ENCODE assay signal across 7 mouse cellular contexts in genomic region chr9:42788471-42788870, GRCm38 (mm10).
DNase-seq lines count a peak whose midpoint lies in the region; ATAC-seq and TF ChIP-seq lines count a peak whose summit lies in the region.

No protein-coding gene starts in this region.

- H3K9ac ChIP-seq in liver, adult 2 months (ENCODE audit: low read depth, low read length): no peak overlapping the region
- H3K9ac ChIP-seq in liver, embryonic 11.5 days (ENCODE audit: low read depth, low read length): no peak overlapping the region
- no peak overlapping the region for H3K9ac ChIP-seq in limb, embryonic 14.5 days (ENCODE audit: low read depth, low read length, severe bottlenecking)

- TF ChIP-seq POLR2A in liver, adult 2 months (IDR thresholded peaks at IDR 0.05; ENCODE audit: extremely low read depth, insufficient read depth, low read length): no peak
- no peak for TF ChIP-seq POLR2A in brain, embryonic 14.5 days (IDR thresholded peaks at IDR 0.05; ENCODE audit: borderline replicate concordance, extremely low read depth, insufficient read depth, insufficient read length, poor library complexity, severe bottlenecking)
- no peak for TF ChIP-seq POLR2A in limb, embryonic 14.5 days (IDR thresholded peaks at IDR 0.05; ENCODE audit: borderline replicate concordance, extremely low read depth, insufficient read depth, insufficient read length)

- no peak overlapping the region for H3K4me2 ChIP-seq in liver, embryonic 11.5 days
- no peak overlapping the region for H3K4me2 ChIP-seq in limb, embryonic 14.5 days (replicated peaks; ENCODE audit: low read depth, low read length, severe bottlenecking)

- no peaks in the 10 kb centered on the region for H3K9me3 ChIP-seq in liver, embryonic 11.5 days (ENCODE audit: control insufficient read depth, low read length)
- H3K9me3 ChIP-seq in limb, embryonic 14.5 days (ENCODE audit: control insufficient read depth, low read length): no peaks in the 10 kb centered on the region

- no peak for ATAC-seq in liver, embryonic 11.5 days (replicated peaks; ENCODE audit: low FRiP score)
- no peak for ATAC-seq in limb, embryonic 14.5 days (ENCODE audit: low FRiP score, low read depth)

- H3K27ac ChIP-seq in liver, adult 2 months (replicated peaks; ENCODE audit: insufficient read depth, low read depth, low read length): no peak overlapping the region
- H3K27ac ChIP-seq in liver, embryonic 11.5 days (ENCODE audit: low read depth, low read length): no peak overlapping the region
- no peak overlapping the region for H3K27ac ChIP-seq in limb, embryonic 14.5 days (replicated peaks; ENCODE audit: low read depth, low read length)

- H3K27me3 ChIP-seq in liver, adult 2 months (ENCODE audit: control insufficient read depth, insufficient read depth, low read length): no peaks in the 10 kb centered on the region
- H3K27me3 ChIP-seq in liver, embryonic 11.5 days (replicated peaks; ENCODE audit: control insufficient read depth, insufficient read depth, low read length): no peaks in the 10 kb centered on the region; the same call in 1 of the 2 replicates
- no peaks in the 10 kb centered on the region for H3K27me3 ChIP-seq in limb, embryonic 14.5 days (ENCODE audit: control insufficient read depth, insufficient read depth, low read length)
- no peaks in the 10 kb centered on the region for H3K27me3 ChIP-seq in splenic B cell, adult 2 months (ENCODE audit: control insufficient read depth, insufficient read depth, low read length, poor library complexity, severe bottlenecking)

- 20% methylated on average over 8 of the region's 8 CpGs for WGBS in liver, adult 2 months
- 17% methylated on average over 8 of the region's 8 CpGs for WGBS in liver, embryonic 11.5 days
- WGBS in limb, embryonic 14.5 days: 28% methylated on average over 8 of the region's 8 CpGs

- intact Hi-C loops in gastrocnemius, postnatal 14 days (cut with DNase I; ENCODE audit: low total_unique reads): loop anchor here (2.0 kb wide), 1 partner anchor 156 kb away; the partner anchor contains the start of gene Grik4

- DNase-seq in liver, adult 2 months (ENCODE audit: extremely low read depth, low read depth, low spot score): peak; percentile 54
- DNase-seq in liver, embryonic 11.5 days (ENCODE audit: low spot score): no peak
- peak; percentile 72 for DNase-seq in R1 (ENCODE audit: low read depth, low spot score)
- peak; percentile 79 for DNase-seq in brain, embryonic 14.5 days (ENCODE audit: low read depth)
- DNase-seq in gastrocnemius, postnatal 14 days: peak; percentile 39
- DNase-seq in limb, embryonic 14.5 days (ENCODE audit: low spot score): peak; percentile 41
- DNase-seq in splenic B cell, adult 2 months (ENCODE audit: low read depth, low spot score): peak; percentile 15

- no peaks in the 10 kb centered on the region for H3K79me2 ChIP-seq in liver, adult 2 months (ENCODE audit: control insufficient read depth, insufficient read depth, low read length)

- H3K4me1 ChIP-seq in liver, adult 2 months (ENCODE audit: control insufficient read depth, insufficient read depth, low read length): no peaks in the 10 kb centered on the region
- no peaks in the 10 kb centered on the region for H3K4me1 ChIP-seq in liver, embryonic 11.5 days (replicated peaks; ENCODE audit: control insufficient read depth, insufficient read depth, low read length)
- H3K4me1 ChIP-seq in limb, embryonic 14.5 days (ENCODE audit: control insufficient read depth, insufficient read depth, low read length): no peaks in the 10 kb centered on the region; the same call in 1 of the 2 replicates

- peak; percentile 82 for TF ChIP-seq CTCF in liver, adult 2 months (IDR thresholded peaks at IDR 0.05; ENCODE audit: low read depth, low read length)
- TF ChIP-seq CTCF in brain, embryonic 14.5 days (IDR thresholded peaks at IDR 0.05; ENCODE audit: borderline replicate concordance, extremely low read depth, insufficient read depth, insufficient read length): peak; percentile 74

- H3K4me3 ChIP-seq in liver, adult 2 months (ENCODE audit: insufficient read depth, low read depth, low read length): no peak overlapping the region
- H3K4me3 ChIP-seq in liver, embryonic 11.5 days (ENCODE audit: low read depth, low read length): no peak overlapping the region
- no peak overlapping the region for H3K4me3 ChIP-seq in limb, embryonic 14.5 days (replicated peaks; ENCODE audit: low read length)

- H3K36me3 ChIP-seq in liver, adult 2 months (ENCODE audit: control insufficient read depth, insufficient read depth, low read length): no peaks in the 10 kb centered on the region
- H3K36me3 ChIP-seq in liver, embryonic 11.5 days (ENCODE audit: control insufficient read depth, insufficient read depth, low read length): no peaks in the 10 kb centered on the region
- no peaks in the 10 kb centered on the region for H3K36me3 ChIP-seq in limb, embryonic 14.5 days (ENCODE audit: control insufficient read depth, insufficient read depth, low read length)
- H3K36me3 ChIP-seq in splenic B cell, adult 2 months (ENCODE audit: control insufficient read depth, insufficient read depth, low read length, poor library complexity, severe bottlenecking): no peaks in the 10 kb centered on the region
